In genomic region chr6:83908386-83908785, GRCm38 (mm10) we compare ENCODE assay signal across 18 mouse cellular contexts.
"Had no signal": no experiment of that assay in that cellular context is flagged by ENCODE, and none has a peak within 500 bp of the region (broad histone marks: within the 10 kb centered on the region; RNA-seq: fewer than 3 reads in every experiment).

No protein-coding gene starts in this region.

- ATAC-seq: liver, postnatal 0 days; midbrain, embryonic 15.5 days had no signal

- H3K9ac ChIP-seq: liver, embryonic 13.5 days; liver, embryonic 15.5 days; liver, postnatal 0 days; lung, embryonic 15.5 days; midbrain, embryonic 12.5 days; midbrain, embryonic 15.5 days; neural tube, embryonic 12.5 days; stomach, embryonic 15.5 days had no signal

- H3K27me3 ChIP-seq: lung, embryonic 15.5 days; midbrain, embryonic 12.5 days; midbrain, embryonic 15.5 days; neural tube, embryonic 12.5 days; stomach, embryonic 15.5 days had no signal

- H3K4me2 ChIP-seq: liver, embryonic 13.5 days; liver, embryonic 15.5 days; lung, embryonic 15.5 days; midbrain, embryonic 12.5 days; midbrain, embryonic 15.5 days; neural tube, embryonic 12.5 days; stomach, embryonic 15.5 days had no signal

- H3K9me3 ChIP-seq: liver, embryonic 13.5 days; liver, embryonic 15.5 days; lung, embryonic 15.5 days; megakaryocyte, embryonic 14.5 days; midbrain, embryonic 12.5 days; midbrain, embryonic 15.5 days; neural tube, embryonic 12.5 days; stomach, embryonic 15.5 days had no signal

- H3K36me3 ChIP-seq: liver, embryonic 13.5 days; liver, embryonic 15.5 days; lung, embryonic 15.5 days; midbrain, embryonic 12.5 days; midbrain, embryonic 15.5 days; neural tube, embryonic 12.5 days; stomach, embryonic 15.5 days had no signal

- H3K27ac ChIP-seq: liver, embryonic 13.5 days; liver, embryonic 15.5 days; lung, embryonic 15.5 days; macrophage; midbrain, embryonic 12.5 days; midbrain, embryonic 15.5 days; neural tube, embryonic 12.5 days; stomach, embryonic 15.5 days; stomach, postnatal 0 days had no signal

- H3K4me3 ChIP-seq: liver, embryonic 13.5 days; liver, embryonic 15.5 days; lung, embryonic 15.5 days; megakaryocyte, embryonic 14.5 days; midbrain, embryonic 12.5 days; midbrain, embryonic 15.5 days; neural tube, embryonic 12.5 days; stomach, embryonic 15.5 days had no signal

- H3K4me1 ChIP-seq: liver, embryonic 13.5 days; liver, embryonic 15.5 days; lung, embryonic 15.5 days; midbrain, embryonic 12.5 days; midbrain, embryonic 15.5 days; neural tube, embryonic 12.5 days; stomach, embryonic 15.5 days had no signal

- DNase-seq: liver, embryonic 13.5 days; liver, postnatal 0 days; lung, adult 2 months; lung, postnatal 10 days; lung, postnatal 36 days; right cerebral cortex, postnatal 14 days; thymus, adult 2 months; thymus, postnatal 25 days; thymus, postnatal 4 days had no signal
